Mouse (Mus musculus) granulocyte monocyte progenitor cell, adult 5-6 weeks (primary cell): ENCODE results near the gene Pigt. TPM values are rescaled to one million over a fixed set of nuclear protein-coding genes. Genes with fewer than 3 reads are reported as not detected.

Experiments
- ATAC-seq: replicated peaks from 2 replicates; pipeline ENCODE4 v1.8.0; 2016; ENCODE audit warnings: mild to moderate bottlenecking, moderate TSS enrichment, inconsistent platforms; ENCODE audit not compliant: poor library complexity, severe bottlenecking
- total RNA-seq, 2 experiments: library from RNA; stranded (forward) in 1 of 2; stranded (reverse) in 1 of 2; fragments of 200-712, 200-1000 nt in 1 of 2; fragments of >200 nt in 1 of 2; fragmentation: Nextera tagmentation in 1 of 2; gene quantifications; 2 replicates each; pipeline ENCODE4 v1.2.3; 2014 to 2017

The Pigt gene
- total RNA-seq, 2 experiments from 2014 or later, result 27.5 to 97.1 TPM

DNA sequence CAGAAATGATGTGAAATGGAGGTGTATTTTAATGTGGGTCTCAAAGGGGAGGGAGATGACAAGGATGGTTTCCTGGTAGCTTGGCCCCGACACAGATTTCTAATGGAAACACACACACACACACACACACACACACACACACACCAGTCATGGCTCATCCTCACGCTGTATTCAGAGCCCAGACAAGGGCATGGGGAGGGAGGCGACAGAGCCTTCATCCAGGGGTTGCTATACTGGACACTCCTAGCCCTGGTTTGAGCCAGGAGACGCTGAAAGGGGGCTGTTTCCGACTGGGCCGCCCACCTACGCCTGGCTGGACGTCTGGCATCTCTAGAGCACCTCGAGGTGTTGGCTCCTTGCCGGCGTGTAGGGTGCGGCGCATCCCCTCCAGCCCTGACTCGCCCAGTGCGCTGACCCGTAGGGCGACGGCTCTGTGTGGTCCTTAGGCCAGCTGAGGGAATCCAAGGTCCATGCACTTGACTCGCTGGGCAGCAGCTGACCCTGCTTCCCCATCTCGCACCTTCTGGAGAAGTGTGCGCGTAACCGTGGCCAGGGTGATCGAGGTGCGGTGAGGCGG, 11.6 kb upstream of the Pigt start, which contains the start of gene Dbndd2:
TSS of gene Dbndd2 (plus strand) at position 426 of the 577 bp plus-strand sequence.
- ATAC-seq, result peak; percentile 29

DNA sequence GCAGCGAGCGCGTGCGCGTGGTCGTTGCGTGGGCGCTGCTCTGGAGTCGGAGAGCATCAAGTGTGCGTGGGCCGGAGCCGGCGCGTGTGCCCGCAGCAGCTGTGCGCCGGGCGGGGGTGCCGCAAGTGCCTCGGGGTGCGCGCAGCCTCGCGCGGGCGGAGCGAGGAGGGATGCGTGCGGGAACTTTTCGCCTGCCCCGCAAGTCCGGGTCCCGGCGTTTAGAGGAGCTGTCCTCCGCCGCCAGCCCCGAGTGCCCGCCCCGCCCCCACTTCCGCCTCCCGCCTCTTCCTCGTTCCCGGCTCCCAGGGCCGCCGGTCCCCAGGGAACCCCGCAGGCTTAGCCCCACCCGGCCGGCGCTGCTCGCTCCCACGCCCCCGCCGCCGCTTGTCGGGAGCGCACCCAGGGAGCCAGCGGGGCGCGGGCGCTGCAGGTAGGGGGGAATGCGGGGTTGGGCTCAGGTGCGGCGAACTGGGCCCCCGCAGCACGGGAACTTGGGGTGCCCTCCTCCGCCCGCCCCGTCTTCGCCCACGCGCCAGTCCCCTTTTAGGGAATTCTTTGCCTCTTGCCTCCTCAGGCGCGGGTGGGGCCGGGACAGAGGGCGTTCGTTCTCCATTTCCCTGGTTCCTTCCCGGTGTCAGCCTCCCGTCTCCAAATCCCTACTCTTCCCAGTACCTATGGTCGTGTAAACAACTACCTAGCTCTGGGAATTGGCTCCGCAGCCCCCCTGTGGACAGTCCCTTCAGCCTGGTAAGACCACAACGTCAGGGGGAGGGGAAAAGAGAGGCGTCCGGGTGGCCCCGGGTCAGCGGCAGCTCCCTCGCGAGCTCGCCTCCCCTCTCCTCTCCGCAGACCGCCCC, 10.8 kb upstream of the Pigt start:
- peak; percentile 33 for ATAC-seq

DNA sequence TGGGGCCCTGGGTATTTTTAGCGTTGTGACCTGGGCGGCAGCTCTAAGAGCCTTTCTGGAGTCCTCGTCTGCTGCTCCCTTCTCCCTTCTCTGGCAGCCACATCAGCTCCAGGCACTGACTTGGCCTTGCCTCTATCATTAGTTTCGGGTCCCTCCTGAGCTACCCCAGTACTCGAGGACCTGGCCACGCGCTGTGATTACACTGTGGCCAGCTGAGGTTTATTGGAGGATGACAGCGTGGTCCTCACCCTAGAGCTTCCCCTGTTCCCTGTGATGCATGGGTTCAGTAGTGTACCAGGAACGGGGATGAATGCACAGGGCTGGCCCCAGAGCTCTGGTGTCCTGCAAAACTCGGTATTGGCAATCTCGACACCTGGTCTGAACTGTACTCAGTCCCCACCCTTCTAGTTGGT, 10.2 kb upstream of the Pigt start:
- ATAC-seq, result no peak; the same call in 1 of the 2 replicates

DNA sequence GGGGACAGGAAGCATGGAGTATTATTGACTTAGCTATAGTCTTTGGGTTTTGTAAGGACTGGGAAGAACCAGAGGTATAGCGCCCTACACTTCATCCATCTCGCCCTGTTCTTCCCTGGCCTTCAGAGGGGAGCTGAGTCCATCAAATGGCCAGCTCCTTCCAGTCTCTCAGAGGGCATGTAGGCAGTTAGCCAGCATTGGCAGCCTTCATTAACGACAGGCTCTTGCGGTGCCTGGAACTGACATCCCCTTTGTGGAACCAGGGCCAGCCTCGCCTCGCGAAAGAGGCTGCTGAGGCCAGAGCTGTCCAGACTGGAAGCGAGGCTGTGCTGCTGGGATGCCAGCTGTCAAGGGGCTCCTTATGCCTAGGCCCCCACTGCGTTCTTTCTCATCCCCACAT, 9.5 kb upstream of the Pigt start:
- no peak for ATAC-seq

DNA sequence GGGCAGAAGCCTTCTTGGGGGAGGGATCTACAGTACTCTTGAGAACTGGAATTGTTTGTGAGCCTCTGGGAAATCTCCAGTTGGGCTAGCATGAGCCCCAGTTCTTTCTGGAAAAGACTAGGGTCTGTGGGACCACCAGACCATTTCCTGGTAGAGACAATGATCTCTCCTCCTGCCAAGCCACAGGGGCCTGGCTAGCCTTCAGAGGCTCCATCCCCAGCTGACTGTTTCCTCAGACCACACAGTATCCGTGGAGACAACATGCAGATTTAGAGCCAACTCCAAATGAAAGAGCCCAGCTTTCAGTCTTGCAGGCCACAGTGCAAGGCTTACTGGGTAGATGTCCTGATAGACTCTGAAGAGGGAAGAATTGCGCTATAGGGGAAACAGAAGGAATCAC, 3.2 kb upstream of the Pigt start:
- ATAC-seq, result no peak

DNA sequence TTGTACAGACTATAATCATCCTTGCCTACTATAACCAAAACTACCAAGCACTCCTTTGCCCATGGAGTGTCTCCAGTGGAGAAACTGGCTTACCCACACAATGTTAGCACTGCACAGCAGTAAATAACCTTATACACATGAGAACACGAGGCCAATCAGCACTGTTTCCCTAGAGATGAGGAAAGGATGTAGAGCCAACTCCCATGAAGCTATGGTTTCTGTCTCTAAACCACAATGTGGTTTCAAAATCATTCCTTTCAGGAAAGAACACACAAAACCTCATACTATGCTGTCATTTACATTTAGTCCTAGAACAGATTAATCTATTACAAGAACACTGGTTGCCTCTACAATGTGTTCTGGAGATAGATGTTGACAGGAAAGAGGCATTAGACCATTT, 989 bp upstream of the Pigt start:
- peak; percentile 58 for ATAC-seq

DNA sequence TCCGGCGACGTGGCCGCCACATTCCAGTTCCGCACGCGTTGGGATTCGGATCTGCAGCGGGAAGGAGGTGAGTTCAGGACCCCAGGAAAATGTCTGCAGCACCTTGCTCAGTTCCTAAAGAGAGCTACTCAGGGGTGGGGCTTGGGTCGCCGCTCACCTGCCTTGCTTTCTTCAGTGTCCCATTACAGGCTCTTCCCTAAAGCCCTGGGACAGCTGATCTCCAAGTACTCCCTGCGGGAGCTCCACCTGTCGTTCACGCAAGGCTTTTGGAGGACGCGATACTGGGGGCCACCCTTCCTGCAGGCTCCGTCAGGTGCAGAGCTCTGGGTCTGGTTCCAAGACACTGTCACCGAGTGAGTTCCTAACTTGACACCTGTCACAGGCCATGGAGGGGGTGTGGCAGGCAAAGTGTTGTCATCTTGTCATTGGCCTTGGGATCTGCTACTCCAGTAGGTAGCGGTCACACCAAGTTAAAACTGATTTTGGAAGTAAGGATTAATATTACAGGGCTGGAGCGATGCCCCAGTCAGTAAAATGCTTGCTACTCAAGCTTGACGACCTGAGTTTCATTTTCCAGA, 460 bp downstream of the Pigt start:
- peak; percentile 14 for ATAC-seq

DNA sequence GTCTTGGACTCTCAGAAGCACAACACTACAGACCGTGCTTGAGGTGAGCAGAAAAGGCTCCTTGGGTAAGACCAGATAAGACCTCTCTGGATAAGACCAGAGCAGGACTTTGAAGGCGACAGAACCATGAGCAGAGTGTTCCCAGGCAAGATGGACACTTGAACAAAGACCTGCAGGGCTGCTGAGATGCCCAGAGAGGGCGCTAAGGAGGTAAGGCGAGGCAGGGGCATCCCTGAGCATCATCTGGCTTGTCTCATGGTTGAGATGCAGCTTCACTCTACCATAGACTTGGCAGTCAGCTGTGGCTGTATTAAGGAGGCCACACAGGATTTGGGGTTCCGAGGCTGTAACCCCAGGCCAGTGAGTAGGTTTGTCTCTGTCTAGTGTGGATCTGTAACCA, 2.0 kb downstream of the Pigt start:
- no peak for ATAC-seq

DNA sequence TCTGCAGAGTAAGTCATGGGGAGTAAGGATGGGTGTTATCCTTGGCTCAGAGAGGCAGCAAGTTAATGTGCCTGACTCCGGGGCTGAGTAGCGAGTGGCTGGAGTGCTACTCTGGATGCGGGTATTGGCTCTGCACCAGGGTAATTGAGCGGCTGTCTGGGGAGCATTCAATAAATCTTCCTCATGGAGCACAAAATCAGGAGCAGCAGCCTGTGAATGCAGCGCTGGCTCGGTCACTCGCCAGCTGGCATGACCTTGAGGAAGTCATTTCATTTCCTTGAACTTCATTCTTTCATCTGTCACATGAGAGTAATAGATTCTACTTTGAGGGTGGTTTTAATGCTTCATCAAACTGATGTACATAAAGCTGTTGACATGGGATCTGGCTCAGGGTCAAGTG, 3.2 kb downstream of the Pigt start:
- ATAC-seq, result no peak

DNA sequence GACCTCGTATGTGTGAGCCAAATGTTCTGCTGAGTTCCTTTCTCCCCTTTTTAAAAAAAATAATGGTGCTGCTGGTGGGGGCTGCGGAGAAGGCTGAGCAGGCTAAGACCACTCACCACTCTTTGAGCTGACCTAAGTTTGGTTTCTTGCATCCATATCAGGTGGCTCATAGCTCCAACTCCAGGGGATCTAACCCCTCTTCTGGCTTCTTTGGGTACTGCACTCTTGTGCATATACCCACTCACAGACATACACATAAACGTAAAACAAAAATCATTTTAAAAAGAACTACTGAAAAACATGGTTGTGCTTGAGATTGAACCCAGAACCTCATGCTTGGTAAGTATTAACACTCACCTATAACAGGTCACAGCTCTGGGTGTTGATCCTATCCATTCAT, 7.6 kb downstream of the Pigt start:
- ATAC-seq, result no peak

DNA sequence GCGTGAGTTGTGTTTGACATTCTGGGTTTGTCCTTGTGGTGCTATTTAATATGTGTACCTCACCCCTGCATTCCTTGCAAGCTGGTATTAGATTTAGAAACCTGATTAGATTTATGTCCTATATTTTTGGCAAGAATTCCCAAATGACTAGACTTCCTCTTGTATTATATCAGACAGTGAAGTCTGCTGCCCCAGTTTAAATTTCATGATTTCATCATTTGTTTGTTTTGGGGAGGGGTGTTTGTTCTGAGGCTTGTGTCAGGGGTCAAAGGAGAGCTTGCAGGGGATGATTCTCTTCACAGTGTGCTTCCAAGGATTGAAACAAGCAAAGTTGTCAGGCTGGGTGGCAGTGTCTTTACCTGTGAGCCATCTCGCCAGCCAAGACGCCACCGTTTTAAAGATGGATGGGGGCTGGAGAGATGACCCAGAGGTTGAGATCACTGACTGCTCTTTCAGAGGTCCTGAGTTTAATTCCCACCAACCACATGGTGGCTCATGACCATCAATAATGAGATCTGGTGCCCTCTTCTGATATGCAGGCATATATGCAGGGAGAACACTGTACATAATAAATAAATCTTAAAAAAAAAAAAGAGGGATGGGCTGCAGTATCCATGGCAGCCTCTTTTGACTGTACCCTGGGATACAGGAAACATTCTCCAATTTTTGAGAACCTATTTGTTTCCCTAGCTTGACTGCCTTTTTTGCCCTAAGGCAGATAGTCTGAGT, 8.5 kb downstream of the Pigt start:
- no peak for ATAC-seq

DNA sequence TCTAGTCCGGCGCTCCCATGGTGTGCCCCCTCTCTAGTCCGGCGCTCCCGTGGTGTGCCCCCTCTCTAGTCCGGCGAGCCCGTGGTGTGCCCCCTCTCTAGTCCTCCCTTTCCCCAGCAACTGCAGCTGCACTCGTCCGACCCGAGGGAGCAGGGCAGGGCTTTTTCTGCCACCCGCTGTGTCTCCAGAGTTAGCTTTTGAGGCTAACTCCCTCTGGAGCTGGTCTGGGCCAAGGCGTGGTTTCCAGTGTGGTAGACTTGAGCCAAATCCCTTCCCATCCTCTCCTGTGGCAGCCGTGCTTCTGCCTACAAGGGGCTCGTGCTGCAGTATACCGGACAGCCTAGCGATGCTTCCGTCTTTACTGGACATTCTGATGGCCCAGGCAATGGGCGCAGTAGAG, 10.5 kb downstream of the Pigt start:
- no peak for ATAC-seq

DNA sequence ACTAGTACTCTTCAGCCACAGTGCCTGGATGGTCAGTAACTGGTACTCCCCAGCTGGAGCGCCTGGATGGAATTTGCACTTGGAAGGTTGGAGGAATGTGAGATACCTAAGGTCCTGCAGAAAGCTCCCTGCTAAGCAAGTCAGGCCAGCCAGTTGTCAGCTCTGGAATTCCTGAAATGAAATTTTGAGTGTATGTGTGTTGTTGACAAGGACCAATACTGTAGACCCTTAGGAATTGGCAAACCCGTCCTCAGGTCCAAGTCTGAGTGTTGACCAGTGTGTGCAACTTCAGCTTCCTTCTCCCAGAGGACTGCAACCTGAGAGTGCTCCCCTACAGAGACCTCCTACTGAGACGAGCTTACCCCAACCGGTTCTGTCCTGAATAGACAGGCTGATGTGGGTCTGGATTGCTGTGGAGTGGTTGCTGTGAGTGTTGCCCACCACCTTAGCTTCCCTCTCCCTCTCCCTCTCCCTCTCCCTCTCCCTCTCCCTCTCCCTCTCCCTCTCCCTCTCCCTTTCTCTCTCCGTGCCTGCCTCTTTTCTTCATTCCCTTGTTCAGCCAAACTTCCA, 13.4 kb downstream of the Pigt start:
- ATAC-seq, result no peak

DNA sequence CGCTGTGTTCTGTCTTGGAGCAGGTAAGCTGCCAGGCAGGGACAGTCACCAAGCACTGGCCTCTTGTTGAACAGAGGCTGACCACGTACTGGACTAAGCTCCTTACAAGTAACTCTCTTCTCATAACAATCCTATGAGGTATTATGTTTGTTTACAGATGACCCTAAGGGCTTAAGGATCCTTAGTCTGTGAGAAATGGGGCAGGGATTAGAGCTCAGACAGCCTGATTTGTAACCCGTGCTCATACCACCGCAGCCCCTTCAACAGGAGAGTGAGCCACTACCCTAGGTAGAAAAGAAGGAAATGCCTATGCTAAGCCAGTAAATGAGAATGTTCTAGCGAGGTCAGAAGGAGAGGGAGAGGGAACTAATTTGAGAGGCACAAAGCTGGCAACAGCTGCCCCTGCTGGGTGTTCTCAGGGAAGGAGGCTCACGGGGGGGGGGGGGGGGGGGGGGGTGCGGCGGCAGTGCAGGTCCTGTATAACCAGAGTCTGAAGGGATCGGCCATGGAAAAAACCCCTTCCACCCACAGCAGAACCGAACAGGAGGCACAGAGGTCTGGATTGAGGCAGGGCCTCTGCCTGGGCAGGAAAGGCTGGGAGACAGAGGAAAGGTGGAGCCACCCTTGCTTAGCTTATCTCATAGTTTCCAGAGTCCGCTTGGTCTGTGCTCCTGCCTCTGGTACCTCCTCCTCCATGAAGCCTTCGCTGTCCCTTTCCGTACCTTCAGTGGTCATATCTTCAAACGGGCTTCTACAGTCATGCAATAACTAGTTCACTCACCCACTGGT, 15.0 kb downstream of the Pigt start:
- ATAC-seq, result no peak

DNA sequence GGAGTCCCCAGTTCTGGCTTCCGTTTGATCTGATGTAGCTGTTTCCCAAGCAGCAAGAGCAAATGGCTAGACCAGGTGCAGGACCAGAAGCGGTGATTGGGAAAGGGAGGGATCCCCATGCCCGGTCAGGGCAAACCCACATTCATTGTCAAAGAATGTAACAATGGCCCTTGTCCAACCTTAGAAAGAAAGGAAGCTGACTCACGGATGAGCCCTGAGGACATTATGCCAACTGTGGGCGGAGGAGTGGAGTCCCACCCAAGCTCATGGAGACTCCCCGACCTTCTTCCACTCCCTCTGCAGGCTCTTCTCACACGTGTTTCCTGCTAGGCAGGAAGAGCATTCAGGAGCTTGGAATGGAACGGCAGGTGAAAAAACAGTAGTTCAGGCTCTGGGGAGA, 16.1 kb downstream of the Pigt start:
- ATAC-seq, result no peak

DNA sequence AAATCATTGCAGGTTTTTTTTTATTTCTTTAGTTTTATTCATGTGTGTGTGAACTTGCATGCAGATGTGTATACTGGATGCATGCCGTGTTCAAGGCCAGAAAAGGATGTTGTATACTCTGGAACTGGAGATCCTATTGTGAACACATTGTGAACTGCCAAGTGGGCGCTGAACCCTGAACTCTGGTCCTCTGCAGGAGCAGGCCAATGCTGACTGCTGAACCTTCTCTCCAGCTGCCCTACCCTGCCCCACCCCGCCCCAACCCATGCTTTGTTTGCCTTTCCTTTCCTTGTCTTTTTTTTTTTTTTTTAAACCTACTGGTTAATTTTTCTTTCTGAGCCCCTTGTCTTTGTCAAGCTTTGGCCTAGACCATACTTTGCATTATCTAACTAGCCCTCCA, 17.6 kb downstream of the Pigt start:
- no peak for ATAC-seq

DNA sequence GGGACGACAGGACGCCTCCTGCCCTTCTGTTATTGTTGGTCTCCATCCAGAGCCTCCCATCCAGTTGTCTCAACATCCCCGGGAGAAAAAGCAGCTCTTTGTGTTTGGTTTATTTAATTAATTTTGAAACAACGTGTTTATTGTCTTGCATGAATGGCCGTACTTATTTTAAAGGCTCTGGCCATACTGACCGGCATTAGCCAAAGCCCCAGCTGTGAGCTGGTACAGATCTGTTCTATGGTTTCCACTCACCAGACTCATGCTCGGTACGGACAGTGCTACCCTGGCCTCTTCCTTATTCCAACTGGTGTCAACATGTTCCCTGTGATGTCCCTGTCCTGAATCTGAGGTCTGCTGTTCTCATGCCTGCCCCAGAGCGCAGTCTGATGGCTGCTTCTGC, 18.6 kb downstream of the Pigt start:
- no peak for ATAC-seq

DNA sequence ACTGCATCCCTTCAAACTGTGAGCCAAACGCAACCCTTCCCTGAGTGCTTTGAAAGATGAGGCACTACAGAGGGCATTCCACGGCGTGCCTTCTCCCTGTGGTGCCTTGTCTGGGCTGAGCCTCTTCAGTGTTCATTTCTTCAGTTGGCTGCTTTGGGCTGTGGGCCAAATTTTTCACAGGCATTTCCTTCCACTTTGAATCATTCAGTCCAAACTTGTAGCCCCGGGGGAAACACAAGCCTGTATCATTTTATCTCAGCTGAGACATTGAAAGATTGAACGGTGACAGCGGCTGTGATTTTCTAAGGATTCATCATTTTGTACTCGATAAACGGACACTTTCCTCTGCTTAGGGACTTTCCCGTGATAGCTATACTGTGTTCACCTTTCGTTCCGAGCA, 19.3 kb downstream of the Pigt start:
- ATAC-seq, result no peak

DNA sequence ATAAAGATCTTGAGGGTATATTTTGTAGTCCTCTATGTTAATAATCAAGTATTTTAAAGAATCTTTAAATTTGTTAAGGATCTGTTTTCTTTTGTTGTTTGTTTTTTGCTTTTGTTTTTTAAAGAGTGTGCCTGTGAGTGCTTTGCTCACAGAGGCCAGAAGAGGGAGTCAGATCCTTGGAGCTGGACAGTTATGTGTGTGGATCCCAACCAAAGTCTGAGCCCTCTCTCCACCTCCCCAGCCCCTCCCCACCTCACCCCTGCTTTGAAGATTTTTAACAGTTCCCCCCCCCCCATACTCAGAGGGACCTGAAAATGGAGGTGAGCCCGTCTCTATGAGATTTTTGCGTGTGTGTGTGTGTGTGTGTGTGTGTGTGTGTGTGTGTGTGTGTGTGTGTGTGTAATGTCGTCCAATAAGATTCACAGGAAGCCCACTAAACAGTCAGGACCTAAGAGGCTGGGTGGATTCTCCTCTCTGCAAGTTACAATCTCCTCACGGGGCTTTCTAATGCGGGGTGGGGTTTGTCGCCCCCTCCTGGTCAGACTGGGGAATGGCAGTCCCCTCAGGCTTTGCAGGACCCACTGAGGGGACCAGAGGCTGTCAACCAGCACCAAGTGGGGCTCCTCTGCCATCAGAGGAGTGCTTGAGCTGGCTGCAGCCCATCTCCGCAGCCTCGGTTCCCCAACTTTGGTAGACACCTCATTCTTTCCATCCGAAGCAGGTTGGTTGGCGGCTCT, 20.3 kb downstream of the Pigt start:
- ATAC-seq, result peak; percentile 21; the same call in 1 of the 2 replicates
